Mouse (Mus musculus) lung, postnatal 0 days (tissue): ENCODE data around the gene Lclat1. TPM values are rescaled to one million over a fixed set of nuclear protein-coding genes. Genes with fewer than 3 reads are reported as not detected.

Experiments used
- ATAC-seq: fragments of 200-750 bp; cut with Nextera tagmentation; 2 replicates; pipeline ENCODE4 v1.8.0; 2017; ENCODE audit warnings: moderate library complexity
- DNase-seq: peaks from one replicate; pipeline ENCODE4 v3.0.0-alpha.2; 2016; ENCODE audit warnings: low spot score
- H3K27ac ChIP-seq: fragments of 300-500 bp; sonication (generic); 2 replicates; pipeline ENCODE4 v1.5.1; 2014; ENCODE audit warnings: antibody characterized with exemption, mild to moderate bottlenecking, low read length, mixed read lengths
- H3K27me3 ChIP-seq: fragments of 300-500 bp; sonication (generic); replicated peaks from 2 replicates; pipeline ENCODE4 v1.6.1; 2014; ENCODE audit warnings: low read length, mixed read lengths; ENCODE audit not compliant: insufficient read depth
- H3K36me3 ChIP-seq: fragments of 300-500 bp; sonication (generic); 2 replicates; pipeline ENCODE4 v1.6.1; 2014; ENCODE audit warnings: low read length, mixed read lengths; ENCODE audit not compliant: insufficient read depth
- H3K4me1 ChIP-seq: fragments of 300-500 bp; sonication (generic); 2 replicates; pipeline ENCODE4 v1.6.1; 2014; ENCODE audit warnings: antibody characterized with exemption, low read depth, low read length, mixed read lengths; ENCODE audit not compliant: insufficient read depth
- H3K4me2 ChIP-seq: fragments of 300-500 bp; sonication (generic); replicated peaks from 2 replicates; pipeline ENCODE4 v1.6.1; 2014; ENCODE audit warnings: low read depth, mild to moderate bottlenecking, low read length, moderate library complexity, mixed read lengths
- H3K4me3 ChIP-seq: fragments of 300-500 bp; sonication (generic); 2 replicates; pipeline ENCODE4 v1.5.1; 2014; ENCODE audit warnings: low read depth, low read length
- H3K9ac ChIP-seq: fragments of 300-500 bp; sonication (generic); replicated peaks from 2 replicates; pipeline ENCODE4 v1.6.1; 2014; ENCODE audit warnings: low read depth, mild to moderate bottlenecking
- H3K9me3 ChIP-seq: fragments of 300-500 bp; sonication (generic); 2 replicates; pipeline ENCODE4 v1.6.1; 2016; ENCODE audit warnings: low read length, mixed read lengths
- CTCF ChIP-seq: IDR thresholded peaks from 2 replicates; pipeline ENCODE4 v1.5.1; 2016; ENCODE audit warnings: antibody characterized with exemption, mild to moderate bottlenecking
- EP300 ChIP-seq: IDR thresholded peaks from 2 replicates; pipeline ENCODE4 v1.6.1; 2016; ENCODE audit warnings: antibody characterized with exemption, mild to moderate bottlenecking, control low read depth
- WGBS: fragments of 180-500 bp; shearing (Covaris S2); extraction: QIAGEN DNeasy Blood & Tissue Kit; methylation state at CpG from one replicate; pipeline ENCODE4 v1.1.7; 2014; 5-methylcytosine and 5-hydroxymethylcytosine counted together
- polyA plus RNA-seq: library from polyadenylated mRNA; unstranded; fragments of >200 nt; fragmentation: Nextera tagmentation; extraction: Ambion mirVana; gene quantifications from 2 replicates; pipeline ENCODE4 v1.2.1, GENCODE M21; 2015

Lclat1 gene
- polyA plus RNA-seq, 1 experiment from 2014 or later, result 10.2 TPM

DNA sequence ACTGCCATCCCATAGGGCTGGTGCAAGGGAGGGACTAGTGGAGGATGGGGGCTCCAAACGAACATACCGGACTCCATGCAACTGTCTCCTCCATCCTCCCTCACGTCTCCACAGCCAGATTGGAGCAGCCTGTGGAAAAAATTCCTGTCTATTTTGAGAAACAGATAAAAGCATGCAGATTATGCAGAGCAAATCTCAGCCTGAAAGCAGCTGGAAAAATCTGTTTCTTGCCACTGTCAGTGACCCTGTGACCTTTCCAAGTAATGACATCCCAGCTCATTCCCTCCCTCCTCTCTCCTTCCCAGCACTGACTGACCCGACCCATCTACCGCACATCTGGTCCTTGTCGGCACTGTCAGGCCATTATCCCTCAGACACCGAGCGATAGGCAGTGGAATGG lies 35.5 kb upstream of the Lclat1 start:
- Histone ChIP-seq H3K4me3 (no peak overlapping the region), H3K27me3 (no peaks in the 10 kb centered on the region), H3K36me3 (no peaks in the 10 kb centered on the region), H3K4me2 (no peak overlapping the region), H3K9ac (no peak overlapping the region), H3K9me3 (no peaks in the 10 kb centered on the region), H3K4me1 (peaks cover 6% of the 10 kb centered on the region; the same call in 1 of the 2 replicates), H3K27ac (peak overlapping the region; percentile 77)
- DNase-seq (peak; percentile 95), ATAC-seq (peak; percentile 89)
- peak; percentile 95 for TF ChIP-seq EP300
- TF ChIP-seq CTCF, result no peak
- WGBS, result 60% methylated on average over 8 of the region's 8 CpGs

DNA sequence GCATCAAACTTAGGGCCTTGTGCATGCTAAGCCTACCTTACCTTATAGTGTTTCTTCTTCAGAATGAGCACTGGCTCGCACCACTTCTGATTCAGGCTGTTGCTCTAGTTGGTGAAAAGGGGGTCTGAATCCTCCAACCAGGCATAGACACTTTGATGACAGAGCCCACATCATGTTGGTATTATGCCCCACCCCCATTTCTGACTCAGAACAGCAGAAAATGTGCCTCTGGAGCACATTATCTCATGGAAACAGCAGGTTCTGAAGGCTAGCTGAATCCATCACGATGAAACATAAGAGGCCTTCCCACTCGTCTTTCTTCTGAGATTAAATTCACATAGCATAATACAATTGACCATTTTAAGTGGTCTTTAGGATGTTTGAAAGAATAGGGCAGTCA lies 33.2 kb upstream of the Lclat1 start:
- no peak overlapping the region for H3K4me3 ChIP-seq
- peak overlapping the region; percentile 0; the same call in 1 of the 2 replicates for H3K27ac ChIP-seq
- H3K4me2 ChIP-seq, result no peak overlapping the region
- DNase-seq (no peak), ATAC-seq (no peak)
- 74% methylated on average over 3 of the region's 3 CpGs for WGBS
- H3K9ac ChIP-seq, result no peak overlapping the region
- no peaks in the 10 kb centered on the region for H3K27me3 ChIP-seq
- no peak for TF ChIP-seq EP300
- no peak for TF ChIP-seq CTCF
- peaks cover 6% of the 10 kb centered on the region; the same call in 1 of the 2 replicates for H3K4me1 ChIP-seq
- no peaks in the 10 kb centered on the region for H3K9me3 ChIP-seq
- H3K36me3 ChIP-seq, result no peaks in the 10 kb centered on the region

DNA sequence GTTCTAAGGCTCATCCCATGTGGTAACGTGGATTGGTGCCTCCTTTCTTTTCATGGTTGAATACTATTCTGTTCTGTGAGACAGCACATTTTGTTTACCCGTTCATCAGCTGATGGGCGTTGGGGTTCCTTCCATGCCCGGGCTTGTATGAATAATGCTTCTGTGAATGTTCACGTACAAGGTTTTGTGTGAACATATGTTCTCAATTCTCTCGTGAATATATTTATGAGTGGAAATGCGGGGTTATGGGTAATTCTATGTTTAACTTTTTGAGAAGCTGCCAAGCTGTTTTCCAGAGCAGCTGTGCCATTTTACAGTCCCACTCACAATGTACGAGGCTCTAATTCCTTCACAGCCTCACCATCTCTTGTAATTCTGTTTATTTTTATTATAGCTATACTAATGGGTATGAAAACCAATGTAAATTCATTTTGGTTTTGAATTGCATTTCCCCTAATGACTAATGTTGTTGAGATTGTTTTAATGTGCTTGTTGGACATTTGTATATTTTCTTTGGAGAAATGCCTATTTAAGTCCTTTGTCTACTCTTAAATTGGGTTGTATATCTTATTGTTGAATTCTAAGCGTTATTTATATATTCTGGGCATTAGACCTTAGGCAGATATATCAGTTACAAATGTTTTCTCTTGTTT lies 32.4 kb upstream of the Lclat1 start:
- no peak overlapping the region for H3K4me3 ChIP-seq
- DNase-seq (peak; percentile 51), ATAC-seq (no peak)
- H3K27ac ChIP-seq, result 0 out of 2 replicates have a peak overlapping the region, but pooled peaks have one; percentile 0
- no peaks in the 10 kb centered on the region for H3K36me3 ChIP-seq
- H3K9me3 ChIP-seq, result no peaks in the 10 kb centered on the region
- no peak overlapping the region for H3K9ac ChIP-seq
- no peak for TF ChIP-seq CTCF
- peak; percentile 29; the same call in 1 of the 2 replicates for TF ChIP-seq EP300
- H3K27me3 ChIP-seq, result no peaks in the 10 kb centered on the region
- H3K4me2 ChIP-seq, result no peak overlapping the region
- H3K4me1 ChIP-seq, result peaks cover 6% of the 10 kb centered on the region; the same call in 1 of the 2 replicates
- 55% methylated on average over 9 of the region's 9 CpGs for WGBS

DNA sequence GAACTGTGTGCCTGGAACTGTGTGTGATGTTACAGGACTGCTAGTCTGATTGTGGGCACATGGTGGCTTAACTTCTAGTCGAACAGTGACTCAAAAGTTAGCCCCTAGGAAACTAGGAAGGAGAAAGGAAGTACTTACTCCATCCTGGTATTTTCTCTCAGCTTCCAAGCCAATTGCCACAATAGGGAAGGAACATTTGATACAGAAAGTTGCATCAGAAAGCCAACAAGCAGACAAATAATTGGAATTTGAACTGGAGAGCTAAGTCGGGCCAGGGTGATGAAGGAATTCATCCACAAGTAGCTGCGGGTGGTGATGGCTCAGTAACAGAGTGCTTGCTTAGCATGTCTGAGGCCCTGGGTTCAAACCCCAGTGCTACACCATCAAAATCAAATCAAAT lies 30.1 kb upstream of the Lclat1 start:
- H3K9me3 ChIP-seq, result no peaks in the 10 kb centered on the region
- H3K4me3 ChIP-seq, result no peak overlapping the region
- DNase-seq (peak; percentile 56), ATAC-seq (no peak)
- no peak overlapping the region for H3K27ac ChIP-seq
- H3K36me3 ChIP-seq, result no peaks in the 10 kb centered on the region
- H3K4me2 ChIP-seq, result no peak overlapping the region
- TF ChIP-seq CTCF (no peak), EP300 (no peak)
- H3K4me1 ChIP-seq, result no peaks in the 10 kb centered on the region
- no peaks in the 10 kb centered on the region for H3K27me3 ChIP-seq
- no peak overlapping the region for H3K9ac ChIP-seq
- WGBS, result 62% methylated on average over 3 of the region's 3 CpGs

DNA sequence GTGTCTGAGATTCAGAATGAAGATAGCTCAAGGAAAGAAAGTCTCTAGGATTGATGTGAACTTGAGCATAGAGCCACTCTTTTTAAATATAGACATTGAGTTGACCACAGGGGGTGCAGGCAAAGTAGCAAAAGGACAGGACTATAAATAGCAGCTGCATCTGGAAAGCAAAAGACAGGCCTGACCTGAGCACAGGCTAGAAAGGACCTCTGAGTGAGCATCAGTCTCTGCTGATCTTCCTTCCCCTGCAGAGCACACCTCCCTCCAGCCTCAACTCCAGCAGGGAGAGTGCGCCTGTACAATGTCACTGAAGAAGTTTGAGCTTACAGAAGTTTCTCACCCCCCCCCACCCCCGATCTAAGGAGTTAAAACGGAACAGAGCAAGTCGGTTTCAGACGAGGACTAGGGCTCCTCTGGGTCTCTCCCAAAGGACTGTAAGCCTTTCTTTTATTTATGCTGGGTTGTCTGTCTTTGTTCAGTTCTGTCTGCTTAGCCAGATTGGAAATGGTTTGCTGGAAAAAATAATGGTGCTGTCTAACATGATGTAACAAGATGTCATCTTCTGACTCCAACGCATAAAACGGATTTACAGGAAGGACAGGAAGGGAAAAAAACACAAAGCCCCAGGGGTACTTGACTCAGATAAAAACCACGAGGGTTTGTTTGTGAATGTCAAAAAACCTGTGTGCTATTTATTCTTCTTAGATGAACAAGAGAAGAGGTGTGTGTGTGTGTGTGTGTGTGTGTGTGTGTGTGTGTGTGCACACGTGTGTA lies 26.2 kb upstream of the Lclat1 start:
- DNase-seq (no peak), ATAC-seq (no peak)
- H3K27ac ChIP-seq, result no peak overlapping the region
- 42% methylated on average over 9 of the region's 9 CpGs for WGBS
- no peaks in the 10 kb centered on the region for H3K9me3 ChIP-seq
- H3K4me2 ChIP-seq, result no peak overlapping the region
- TF ChIP-seq CTCF (no peak), EP300 (no peak)
- no peaks in the 10 kb centered on the region for H3K36me3 ChIP-seq
- no peaks in the 10 kb centered on the region for H3K4me1 ChIP-seq
- H3K9ac ChIP-seq, result no peak overlapping the region
- no peaks in the 10 kb centered on the region for H3K27me3 ChIP-seq
- H3K4me3 ChIP-seq, result no peak overlapping the region

DNA sequence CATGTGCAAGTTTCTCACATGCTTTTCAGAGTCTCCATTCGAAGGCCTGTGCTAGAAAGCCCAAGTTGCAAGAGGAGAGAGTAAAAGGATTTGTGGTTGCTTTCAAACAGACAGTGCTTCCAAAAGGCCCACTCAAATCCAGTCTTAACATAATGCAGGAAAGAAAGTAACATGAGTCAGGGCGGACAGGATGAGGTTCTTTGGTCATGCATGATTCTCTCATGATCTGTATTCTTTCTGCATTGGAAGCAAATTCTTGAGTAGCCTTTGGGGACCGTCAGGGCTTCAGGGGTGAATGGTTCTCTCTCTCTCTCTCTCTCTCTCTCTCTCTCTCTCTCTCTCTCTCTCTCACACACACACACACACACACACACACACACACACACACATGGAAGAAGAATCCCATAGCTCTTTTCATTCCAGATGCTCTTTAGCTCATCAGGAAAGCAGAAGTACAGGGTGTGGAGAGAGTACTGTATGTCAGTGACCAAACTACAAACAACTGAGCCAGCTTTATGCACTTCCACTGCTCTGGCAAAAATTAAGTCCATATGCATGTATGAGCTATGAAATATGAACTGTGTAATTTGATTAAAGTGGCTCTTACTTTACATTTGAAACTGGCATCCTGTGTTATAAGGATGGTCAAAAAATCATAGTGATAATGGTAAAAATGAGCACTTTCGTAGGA lies 25.1 kb upstream of the Lclat1 start:
- Histone ChIP-seq H3K36me3 (no peaks in the 10 kb centered on the region), H3K4me1 (no peaks in the 10 kb centered on the region), H3K9me3 (no peaks in the 10 kb centered on the region), H3K27me3 (no peaks in the 10 kb centered on the region), H3K4me2 (no peak overlapping the region), H3K9ac (no peak overlapping the region), H3K4me3 (no peak overlapping the region), H3K27ac (no peak overlapping the region)
- WGBS, result 86% methylated on average over 4 of the region's 4 CpGs
- DNase-seq, result no peak
- TF ChIP-seq CTCF (no peak), EP300 (no peak)
- no peak for ATAC-seq
